Mouse (Mus musculus): ENCODE measurements around the gene Eif2b5.

- TF ChIP-seq POLR2A (IDR thresholded peaks at IDR 0.05; ENCODE audit: low read depth, low read length): no peak
- TF ChIP-seq CTCF (conservative IDR thresholded peaks at IDR 0.05; ENCODE audit: insufficient read depth, insufficient read length, low read depth, low read length): no peak
Measured at GRCm38 (mm10) chr16:20539649-20540048, 41.0 kb downstream of the Eif2b5 start.

All from kidney, adult 2 months (tissue).